Mouse (Mus musculus) midbrain, postnatal 0 days (tissue): ENCODE measurements around the gene Plekhg6. TPM values are rescaled to one million over a fixed set of nuclear protein-coding genes. Genes with fewer than 3 reads are reported as not detected.

Source experiments
- ATAC-seq: fragments of 200-750 bp; cut with Nextera tagmentation; 2 replicates; pipeline ENCODE4 v1.8.0; 2017; ENCODE audit warnings: moderate number of reproducible peaks, mild to moderate bottlenecking, moderate TSS enrichment, moderate library complexity; ENCODE audit not compliant: low FRiP score
- DNase-seq: peaks from one replicate; pipeline ENCODE4 v3.0.0-alpha.2; 2015; ENCODE audit warnings: low spot score
- H3K27ac ChIP-seq: fragments of 300-500 bp; sonication (generic); 2 replicates; pipeline ENCODE4 v1.5.1; 2014; ENCODE audit warnings: low read depth, mild to moderate bottlenecking, low read length, mixed read lengths
- H3K27me3 ChIP-seq: fragments of 300-500 bp; sonication (generic); 2 replicates; pipeline ENCODE4 v1.6.1; 2014; ENCODE audit warnings: low read length, control low read depth, mixed read lengths; ENCODE audit not compliant: insufficient read depth
- H3K36me3 ChIP-seq: fragments of 300-500 bp; sonication (generic); 2 replicates; pipeline ENCODE4 v1.6.1; 2014; ENCODE audit warnings: low read length, control low read depth, mixed read lengths; ENCODE audit not compliant: insufficient read depth
- H3K4me1 ChIP-seq: fragments of 300-500 bp; sonication (generic); 2 replicates; pipeline ENCODE4 v1.6.1; 2014; ENCODE audit warnings: mild to moderate bottlenecking, control low read depth, antibody characterized with exemption, low read length, mixed read lengths; ENCODE audit not compliant: insufficient read depth
- H3K4me2 ChIP-seq: fragments of 300-500 bp; sonication (generic); 2 replicates; pipeline ENCODE4 v1.6.1; 2014; ENCODE audit warnings: low read depth, mild to moderate bottlenecking, low read length, mixed read lengths; ENCODE audit not compliant: poor library complexity, severe bottlenecking
- H3K4me3 ChIP-seq: fragments of 300-500 bp; sonication (generic); 2 replicates; pipeline ENCODE4 v1.5.1; 2014; ENCODE audit warnings: low read depth, mild to moderate bottlenecking, low read length, moderate library complexity
- H3K9ac ChIP-seq: fragments of 300-500 bp; sonication (generic); replicated peaks from 2 replicates; pipeline ENCODE4 v1.6.1; 2014; ENCODE audit warnings: mild to moderate bottlenecking, low read length, moderate library complexity, mixed read lengths; ENCODE audit not compliant: poor library complexity, severe bottlenecking
- H3K9me3 ChIP-seq: fragments of 300-500 bp; sonication (generic); 2 replicates; pipeline ENCODE4 v1.6.1; 2016; ENCODE audit warnings: low read length, control low read depth
- CTCF ChIP-seq: IDR thresholded peaks from 2 replicates; pipeline ENCODE4 v1.5.1; 2016; ENCODE audit warnings: antibody characterized with exemption, mild to moderate bottlenecking
- WGBS: fragments of 180-500 bp; shearing (Covaris S2); extraction: QIAGEN DNeasy Blood & Tissue Kit; methylation state at CpG from one replicate; pipeline ENCODE4 v1.1.7; 2014; 5-methylcytosine and 5-hydroxymethylcytosine counted together
- polyA plus RNA-seq: library from polyadenylated mRNA; unstranded; fragments of >200 nt; fragmentation: Nextera tagmentation; extraction: Ambion mirVana; gene quantifications from 2 replicates; pipeline ENCODE4 v1.2.1, GENCODE M21; 2015
- total RNA-seq: library from RNA; depleted of rRNA; stranded (reverse); fragments of >200 nt; gene quantifications from 2 replicates; pipeline ENCODE4 v1.2.3, GENCODE M21; 2014; rRNA removed

Plekhg6 gene
- total and polyA plus RNA-seq, 2 experiments from 2014 or later, result 0.22 to 0.35 TPM

DNA sequence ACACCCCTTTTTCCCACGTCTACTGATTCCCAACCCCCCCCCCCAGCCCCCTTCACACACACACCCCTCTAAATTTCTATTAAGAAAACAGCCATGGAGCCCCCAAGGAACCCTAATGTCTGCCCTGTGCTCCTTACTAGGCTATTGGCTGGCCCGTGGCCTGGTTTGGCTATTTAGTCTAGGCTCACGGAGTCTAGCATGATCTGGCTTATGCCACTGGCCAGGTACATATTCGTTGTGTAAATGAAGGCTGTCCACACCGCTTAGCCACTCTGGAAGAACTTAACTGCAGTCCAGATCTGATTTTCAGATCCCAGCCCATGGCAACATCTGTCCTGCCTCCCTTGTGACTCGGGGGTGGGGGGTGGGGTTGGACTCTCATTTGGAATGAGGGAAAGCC, 65.8 kb downstream of the Plekhg6 start:
- no peak for DNase-seq
- Histone ChIP-seq H3K9ac (no peak overlapping the region), H3K4me3 (no peak overlapping the region), H3K27ac (no peak overlapping the region), H3K4me1 (peaks cover 8% of the 10 kb centered on the region; the same call in 1 of the 2 replicates), H3K27me3 (no peaks in the 10 kb centered on the region), H3K36me3 (no peaks in the 10 kb centered on the region), H3K4me2 (no peak overlapping the region), H3K9me3 (no peaks in the 10 kb centered on the region)
- ATAC-seq, result no peak
- 86% methylated on average over 5 of the region's 6 CpGs for WGBS
- no peak for TF ChIP-seq CTCF

DNA sequence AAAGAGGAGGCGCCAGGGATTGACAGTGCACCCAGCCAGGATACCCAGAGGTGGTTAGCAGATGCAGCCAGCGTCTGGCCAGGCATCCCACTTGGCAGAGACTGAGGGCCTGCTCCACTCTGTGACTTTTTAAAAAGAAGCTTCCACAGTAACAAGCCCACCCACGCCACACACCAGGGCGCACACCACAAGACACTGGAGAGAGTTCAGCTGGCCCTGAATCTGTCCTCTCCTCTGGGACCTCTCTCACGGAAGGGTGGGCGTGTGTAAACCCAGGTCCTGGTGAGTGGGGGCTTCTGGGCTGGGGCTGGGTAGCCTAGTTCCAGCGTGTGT, 66.4 kb downstream of the Plekhg6 start:
- 56% methylated on average over 7 of the region's 7 CpGs for WGBS
- Histone ChIP-seq H3K4me3 (peak overlapping the region; percentile 31; the same call in 1 of the 2 replicates), H3K4me2 (peak overlapping the region; percentile 46), H3K9ac (peak overlapping the region; percentile 33; the same call in 1 of the 2 replicates), H3K27me3 (no peaks in the 10 kb centered on the region), H3K36me3 (no peaks in the 10 kb centered on the region), H3K4me1 (peaks cover 8% of the 10 kb centered on the region; the same call in 1 of the 2 replicates), H3K9me3 (no peaks in the 10 kb centered on the region), H3K27ac (no peak overlapping the region)
- peak; percentile 9; the same call in 1 of the 2 replicates for ATAC-seq
- no peak for DNase-seq
- no peak for TF ChIP-seq CTCF

DNA sequence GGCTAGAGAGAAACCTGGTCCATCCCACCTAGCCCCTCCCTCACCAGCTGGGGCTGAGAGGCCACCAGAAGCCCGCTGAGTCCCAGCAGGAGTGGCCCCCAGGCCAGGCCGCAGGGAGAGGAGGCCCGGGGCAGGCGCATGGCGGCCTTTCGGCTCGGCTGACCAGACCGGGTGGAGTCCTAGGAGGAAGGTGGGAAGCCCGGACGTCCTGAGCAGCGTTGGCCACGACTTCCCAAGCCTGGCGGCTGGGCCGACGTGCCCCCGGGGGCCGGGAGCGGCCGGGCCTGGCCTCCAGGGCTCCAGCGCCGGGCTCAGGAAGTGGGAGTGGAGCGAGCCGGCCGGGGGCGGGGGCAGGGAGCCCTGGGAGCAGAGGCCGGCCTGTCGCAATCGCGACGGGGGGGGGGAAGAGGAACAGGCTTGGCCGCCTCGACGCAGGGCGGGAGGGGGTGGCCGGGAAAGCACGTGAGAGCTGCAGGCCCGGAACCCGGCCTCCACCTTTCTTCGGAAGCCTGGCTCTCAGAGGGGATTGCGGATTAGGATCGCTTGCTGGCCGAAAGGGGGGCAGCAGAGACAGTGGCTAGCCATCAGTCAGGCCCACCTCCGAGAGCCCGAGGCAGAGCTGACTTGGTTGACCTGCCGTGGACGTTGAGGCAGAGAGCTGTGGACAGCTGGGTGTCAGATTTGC, 66.9 kb downstream of the Plekhg6 start, which contains the start of gene Ltbr:
Gene Ltbr (minus strand): TSS at position 340 of the 685 bp plus-strand sequence.
- Histone ChIP-seq H3K9ac (peak within 1 kb of the TSS; percentile 33), H3K9me3 (no peaks in the 10 kb centered on the region), H3K27ac (no peak within 1 kb of the TSS), H3K4me3 (peak within 1 kb of the TSS; percentile 31), H3K36me3 (no peaks in the 10 kb centered on the region), H3K4me1 (peaks cover 8% of the 10 kb centered on the region; the same call in 1 of the 2 replicates), H3K27me3 (no peaks in the 10 kb centered on the region), H3K4me2 (peak within 1 kb of the TSS; percentile 46)
- peak; percentile 46 for DNase-seq
- 5% methylated on average over 40 of the region's 46 CpGs for WGBS
- TF ChIP-seq CTCF, result no peak
- ATAC-seq, result peak; percentile 72

Other genes starting within 250 kb of the Plekhg6 start
- 34.5 and 45.8 TPM in 2 replicates for gene Nop2, start 248.9 kb downstream of the Plekhg6 start, total RNA-seq
- 41.4 and 42.6 TPM in 2 replicates for gene Nop2, start 248.9 kb downstream of the Plekhg6 start, polyA plus RNA-seq
- gene Iffo1, start 235.6 kb downstream of the Plekhg6 start, total RNA-seq, result 33.3 and 33.9 TPM in 2 replicates
- gene Iffo1, start 235.6 kb downstream of the Plekhg6 start, polyA plus RNA-seq, result 19.0 and 20.4 TPM in 2 replicates
- gene Gapdh, start 214.3 kb downstream of the Plekhg6 start, total RNA-seq, result 2,678 and 3,049 TPM in 2 replicates
- 1,705 and 1,726 TPM in 2 replicates for gene Gapdh, start 214.3 kb downstream of the Plekhg6 start, polyA plus RNA-seq
- gene Ncapd2, start 189.1 kb downstream of the Plekhg6 start, total RNA-seq, result 29.8 and 33.7 TPM in 2 replicates
- gene Ncapd2, start 189.1 kb downstream of the Plekhg6 start, polyA plus RNA-seq, result 18.4 and 21.0 TPM in 2 replicates
- 23.3 and 48.2 TPM in 2 replicates for gene Mrpl51, start 189.0 kb downstream of the Plekhg6 start, total RNA-seq
- 136 and 145 TPM in 2 replicates for gene Mrpl51, start 189.0 kb downstream of the Plekhg6 start, polyA plus RNA-seq
- gene Vamp1, start 165.2 kb downstream of the Plekhg6 start, total RNA-seq, result 42.7 and 47.6 TPM in 2 replicates
- 40.5 and 46.0 TPM in 2 replicates for gene Vamp1, start 165.2 kb downstream of the Plekhg6 start, polyA plus RNA-seq
- gene Tapbpl, start 148.9 kb downstream of the Plekhg6 start, total RNA-seq, result 4.7 and 6.2 TPM in 2 replicates
- gene Tapbpl, start 148.9 kb downstream of the Plekhg6 start, polyA plus RNA-seq, result 9.0 and 9.7 TPM in 2 replicates
- gene Cd27, start 143.8 kb downstream of the Plekhg6 start, total RNA-seq, result not detected in 2 replicates
- gene Cd27, start 143.8 kb downstream of the Plekhg6 start, polyA plus RNA-seq, result 0.70 TPM in 1 of 2 replicates, not detected in the other
- not detected in 2 replicates for gene Tuba3a, start 94.8 kb downstream of the Plekhg6 start, total RNA-seq
- not detected in 2 replicates for gene Tuba3a, start 94.8 kb downstream of the Plekhg6 start, polyA plus RNA-seq
- 24.4 TPM in 2 replicates for gene Ltbr, start 66.9 kb downstream of the Plekhg6 start, total RNA-seq
- 14.5 and 15.7 TPM in 2 replicates for gene Ltbr, start 66.9 kb downstream of the Plekhg6 start, polyA plus RNA-seq
- 1.5 and 1.8 TPM in 2 replicates for gene Scnn1a, start 60.1 kb downstream of the Plekhg6 start, total RNA-seq
- gene Scnn1a, start 60.1 kb downstream of the Plekhg6 start, polyA plus RNA-seq, result 1.8 TPM in 2 replicates
- gene Tnfrsf1a, start 31.4 kb downstream of the Plekhg6 start, total RNA-seq, result 9.2 and 15.9 TPM in 2 replicates
- gene Tnfrsf1a, start 31.4 kb downstream of the Plekhg6 start, polyA plus RNA-seq, result 10.4 and 12.9 TPM in 2 replicates
- 40.3 and 49.1 TPM in 2 replicates for gene Cd9, start 114.0 kb upstream of the Plekhg6 start, total RNA-seq
- gene Cd9, start 114.0 kb upstream of the Plekhg6 start, polyA plus RNA-seq, result 105 and 118 TPM in 2 replicates
- gene Vwf, start 166.0 kb upstream of the Plekhg6 start, total RNA-seq, result 36.2 and 36.7 TPM in 2 replicates
- 15.8 and 16.6 TPM in 2 replicates for gene Vwf, start 166.0 kb upstream of the Plekhg6 start, polyA plus RNA-seq